In genomic region chr2:65021691-65022362, GRCm38 (mm10) we compare ENCODE assay signal across 8 mouse cellular contexts. TPM values are rescaled to one million over a fixed set of nuclear protein-coding genes. Genes with fewer than 3 reads are reported as not detected.
A peak's percentile ranks its signal among the peaks of the same experiment; 100 is the strongest.
DNase-seq lines count a peak whose midpoint lies in the region; ATAC-seq and TF ChIP-seq lines count a peak whose summit lies in the region.

No protein-coding gene starts in this region.

- TF ChIP-seq CTCF in kidney, adult 2 months (conservative IDR thresholded peaks at IDR 0.05; ENCODE audit: insufficient read depth, insufficient read length, low read depth, low read length), result no peak

- TF ChIP-seq POLR2A in kidney, adult 2 months (IDR thresholded peaks at IDR 0.05; ENCODE audit: low read depth, low read length), result no peak

- peak overlapping the region; percentile 94 for H3K4me2 ChIP-seq in forebrain, embryonic 15.5 days (replicated peaks)
- H3K4me2 ChIP-seq in limb, embryonic 12.5 days, result peak overlapping the region; percentile 100

- DNase-seq in kidney, adult 2 months, result peak; percentile 27
- no peak for DNase-seq in kidney, postnatal 14 days
- peak; percentile 53 for DNase-seq in NIH3T3 (ENCODE audit: low read depth)
- DNase-seq in right cerebral cortex, postnatal 10 days (ENCODE audit: low spot score in 2 of 2), result peak; percentile 24 to 45
- DNase-seq in cerebellum, adult 11 months, result no peak
- DNase-seq in thymus, postnatal 25 days, result no peak

- peak overlapping the region; percentile 78 for H3K9ac ChIP-seq in forebrain, embryonic 15.5 days (replicated peaks)
- H3K9ac ChIP-seq in limb, embryonic 12.5 days (replicated peaks), result peak overlapping the region; percentile 66

- H3K27ac ChIP-seq in kidney, adult 2 months (ENCODE audit: insufficient read depth, low read depth, low read length), result peak overlapping the region; percentile 75
- no peak overlapping the region for H3K27ac ChIP-seq in forebrain, embryonic 15.5 days (replicated peaks)
- H3K27ac ChIP-seq in limb, embryonic 12.5 days, result no peak overlapping the region

- ATAC-seq in forebrain, embryonic 15.5 days (replicated peaks), result 0 out of 2 replicates have a peak, but pooled peaks have one; percentile 5
- peak; percentile 17 for ATAC-seq in limb, embryonic 12.5 days (ENCODE audit: insufficient number of reproducible peaks, insufficient read depth, low FRiP score, low TSS enrichment, low read depth)

- 16% methylated on average over 15 of the region's 15 CpGs for whole genome bisulfite sequencing in kidney, adult 2 months
- 16% methylated on average over 15 of the region's 15 CpGs for WGBS in forebrain, embryonic 15.5 days
- 9% methylated on average over 15 of the region's 15 CpGs for WGBS in limb, embryonic 12.5 days

- H3K9me3 ChIP-seq in forebrain, embryonic 15.5 days, result no peaks in the 10 kb centered on the region
- no peaks in the 10 kb centered on the region for H3K9me3 ChIP-seq in limb, embryonic 12.5 days

- H3K36me3 ChIP-seq in kidney, adult 2 months (ENCODE audit: control insufficient read depth, insufficient read depth, low read length), result no peaks in the 10 kb centered on the region
- no peaks in the 10 kb centered on the region for H3K36me3 ChIP-seq in forebrain, embryonic 15.5 days
- no peaks in the 10 kb centered on the region for H3K36me3 ChIP-seq in limb, embryonic 12.5 days

- no peaks in the 10 kb centered on the region for H3K27me3 ChIP-seq in kidney, adult 2 months (replicated peaks; ENCODE audit: control insufficient read depth, insufficient read depth, low read length)
- no peaks in the 10 kb centered on the region for H3K27me3 ChIP-seq in forebrain, embryonic 15.5 days
- peaks cover 8% of the 10 kb centered on the region; the same call in 1 of the 2 replicates for H3K27me3 ChIP-seq in limb, embryonic 12.5 days

- H3K4me1 ChIP-seq in kidney, adult 2 months (ENCODE audit: control insufficient read depth, insufficient read depth, low read length), result no peaks in the 10 kb centered on the region
- 0 out of 2 replicates have a peak, but pooled peaks cover 6% of the 10 kb centered on the region for H3K4me1 ChIP-seq in forebrain, embryonic 15.5 days
- peaks cover 10% of the 10 kb centered on the region; the same call in 1 of the 2 replicates for H3K4me1 ChIP-seq in limb, embryonic 12.5 days (replicated peaks)

- peak overlapping the region; percentile 96 for H3K4me3 ChIP-seq in kidney, adult 2 months (ENCODE audit: insufficient read depth, low read depth, low read length)
- H3K4me3 ChIP-seq in forebrain, embryonic 15.5 days, result peak overlapping the region; percentile 75
- peak overlapping the region; percentile 69 for H3K4me3 ChIP-seq in limb, embryonic 12.5 days (replicated peaks)

RNA-seq across cellular contexts. Expression of gene Grb14, which starts 3.0 kb away (rescaled TPM):
- polyA plus RNA-seq in kidney, adult 2 months (2012; rRNA removed), result 15.2 and 16.2 TPM in 2 replicates
- polyA plus RNA-seq in forebrain, embryonic 15.5 days (2015; fragmentation: Nextera tagmentation; extraction: Ambion mirVana), result 23.8 and 25.6 TPM in 2 replicates
- polyA plus RNA-seq in limb, embryonic 12.5 days (2016; fragmentation: Nextera tagmentation; extraction: Ambion mirVana), result 4.9 and 5.6 TPM in 2 replicates

Comparison
In these comparisons a context has a peak if more than half of its experiments do, and no peak if none do; other contexts are left out.
1. DNase-seq: peak in kidney, adult 2 months (single experiment), NIH3T3 (single experiment) and right cerebral cortex, postnatal 10 days (2 of 2); none in kidney, postnatal 14 days (single experiment), cerebellum, adult 11 months (single experiment) and thymus, postnatal 25 days (single experiment).
2. Peak in every context shown above with its lines, with median percentiles within 50 percentile points of each other: H3K4me3 ChIP-seq.